Mouse (Mus musculus) G1E (cell line): ENCODE measurements around the gene Dusp10.

Experiments
- CTCF ChIP-seq: IDR thresholded peaks from 2 replicates; pipeline ENCODE4 v1.5.1; 2012; ENCODE audit warnings: low read depth, low read length, inconsistent platforms, mixed read lengths
- GATA1 ChIP-seq: IDR thresholded peaks from 2 replicates; pipeline ENCODE4 v1.6.1; 2012; ENCODE audit warnings: borderline replicate concordance, low read length, inconsistent platforms, mixed read lengths
- POLR2AphosphoS5 ChIP-seq: IDR thresholded peaks from 2 replicates; pipeline ENCODE4 v1.6.1; 2012; ENCODE audit warnings: low read depth, low read length, inconsistent platforms; ENCODE audit not compliant: insufficient replicate concordance
- TAL1 ChIP-seq: conservative IDR thresholded peaks from 2 replicates; pipeline ENCODE4 v1.6.1; 2012; ENCODE audit warnings: low read depth, low read length, inconsistent platforms, mixed read lengths

- no peak for TF ChIP-seq CTCF
- no peak for TF ChIP-seq GATA1
- no peak for TF ChIP-seq TAL1
- TF ChIP-seq POLR2AphosphoS5, result no peak
Measured at GRCm38 (mm10) chr1:183987711-183988245, 25.3 kb upstream of the Dusp10 start.
